Mouse (Mus musculus) thymus, adult 2 months (tissue): ENCODE results near the gene Anpep. TPM values are rescaled to one million over a fixed set of nuclear protein-coding genes. Genes with fewer than 3 reads are reported as not detected.

Experiments
- DNase-seq: peaks from one replicate; pipeline ENCODE4 v3.0.0; 2021
- H3K27ac ChIP-seq: fragments of 200-500 bp; 2 replicates; pipeline ENCODE4 v1.5.1; 2012; ENCODE audit warnings: low read length, control low read depth; ENCODE audit not compliant: control insufficient read depth, insufficient read depth
- H3K27me3 ChIP-seq: fragments of 200-500 bp; 2 replicates; pipeline ENCODE4 v1.6.1; 2012; ENCODE audit warnings: mild to moderate bottlenecking, low read length, moderate library complexity, mixed read lengths; ENCODE audit not compliant: control insufficient read depth, insufficient read depth
- H3K36me3 ChIP-seq: fragments of 200-500 bp; 2 replicates; pipeline ENCODE4 v1.6.1; 2012; ENCODE audit warnings: mild to moderate bottlenecking, low read length, moderate library complexity; ENCODE audit not compliant: control insufficient read depth, insufficient read depth
- H3K4me1 ChIP-seq: fragments of 200-500 bp; replicated peaks from 2 replicates; pipeline ENCODE4 v1.6.1; 2012; ENCODE audit warnings: low read length; ENCODE audit not compliant: control insufficient read depth, insufficient read depth
- H3K4me3 ChIP-seq: fragments of 200-500 bp; 2 replicates; pipeline ENCODE4 v1.5.1; 2012; ENCODE audit warnings: mild to moderate bottlenecking, low read length, control low read depth, moderate library complexity; ENCODE audit not compliant: control insufficient read depth, insufficient read depth
- CTCF ChIP-seq: fragments of 200-500 bp; IDR thresholded peaks from 2 replicates; pipeline ENCODE4 v1.5.1; 2012; ENCODE audit warnings: mild to moderate bottlenecking, control low read depth, low read length, moderate library complexity, borderline replicate concordance; ENCODE audit not compliant: control insufficient read depth, poor library complexity, insufficient read depth; ENCODE audit errors: extremely low read depth
- POLR2A ChIP-seq: fragments of 200-500 bp; IDR thresholded peaks from 2 replicates; pipeline ENCODE4 v1.6.1; 2012; ENCODE audit warnings: mild to moderate bottlenecking, low read length, control low read depth, moderate library complexity; ENCODE audit not compliant: control insufficient read depth, poor library complexity, insufficient read depth; ENCODE audit errors: extremely low read depth
- WGBS: fragments of 180-500 bp; shearing (Covaris S2); methylation state at CpG from one replicate; pipeline ENCODE4 v1.1.7; 2018; 5-methylcytosine and 5-hydroxymethylcytosine counted together
- polyA plus RNA-seq: library from polyadenylated mRNA; depleted of rRNA; stranded (reverse); fragments of >200 nt; gene quantifications from 2 replicates; pipeline ENCODE4 v1.2.3, GENCODE M21; 2012

Anpep gene
- polyA plus RNA-seq, 1 experiment: 20.6 TPM

DNA sequence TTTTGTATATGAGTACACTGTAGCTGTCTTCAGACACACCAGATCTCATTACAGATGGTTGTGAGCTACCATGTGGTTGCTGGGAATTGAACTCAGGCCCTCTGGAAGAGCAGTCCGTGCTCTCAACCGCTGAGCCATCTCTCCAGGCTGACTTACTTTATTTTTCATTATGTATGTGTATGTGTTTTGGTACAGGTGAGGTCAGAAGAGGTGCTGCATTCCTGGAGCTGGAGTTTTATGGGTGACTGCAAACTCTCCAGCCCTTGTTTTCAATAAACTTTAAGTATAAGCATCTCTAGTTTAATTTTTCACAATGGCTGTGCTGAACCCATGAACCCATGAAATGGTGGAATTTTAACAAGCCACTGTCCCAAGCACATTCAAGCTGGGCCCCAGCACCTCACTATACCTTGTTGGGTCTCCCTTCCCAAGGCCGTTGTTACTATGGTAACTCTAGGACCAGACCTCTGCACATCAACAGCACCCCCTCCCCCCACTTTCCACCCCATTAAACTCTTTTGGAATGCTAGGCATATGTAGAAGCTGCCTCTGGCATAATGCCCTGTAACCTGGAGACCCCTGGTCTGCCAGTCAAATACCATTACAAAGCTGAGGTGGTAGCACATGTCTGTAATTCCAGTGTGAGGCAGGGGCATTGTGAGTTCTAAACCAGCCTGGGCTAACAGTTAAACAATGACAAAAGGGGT is 5.6 kb upstream of the Anpep start:
- no peak for TF ChIP-seq POLR2A
- TF ChIP-seq CTCF: no peak
- H3K27me3 ChIP-seq: no peaks in the 10 kb centered on the region
- WGBS: 95% methylated on average over 3 of the region's 3 CpGs

DNA sequence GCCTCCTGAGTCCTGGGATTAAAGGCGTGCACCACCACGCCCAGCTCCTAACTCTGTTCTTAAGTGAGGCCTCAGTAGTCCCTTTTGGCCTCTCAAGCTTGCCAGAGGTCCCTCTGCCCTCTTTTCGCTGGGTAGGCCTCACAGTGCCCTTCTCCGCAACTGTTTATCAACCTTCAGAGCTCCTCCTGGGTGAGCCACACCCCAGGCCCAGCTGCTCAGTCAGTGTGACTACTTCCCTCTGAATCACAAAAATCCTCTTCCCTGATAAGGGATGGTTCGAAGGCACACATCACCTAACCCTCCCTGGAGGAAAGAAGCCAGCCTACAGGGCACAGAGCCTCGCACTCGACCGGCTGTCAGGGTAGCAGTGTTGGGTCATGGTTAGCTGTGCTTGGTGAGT is 935 bp upstream of the Anpep start:
- no peak for DNase-seq
- Histone ChIP-seq H3K4me3 (no peak overlapping the region), H3K27ac (no peak overlapping the region), H3K36me3 (no peaks in the 10 kb centered on the region), H3K4me1 (no peaks in the 10 kb centered on the region; the same call in 1 of the 2 replicates), H3K27me3 (no peaks in the 10 kb centered on the region)
- TF ChIP-seq CTCF (no peak), POLR2A (no peak)
- WGBS: 94% methylated on average over 8 of the region's 8 CpGs

More for the DNA sequence above, 5.6 kb upstream of the Anpep start:
- Histone ChIP-seq H3K4me1 (no peaks in the 10 kb centered on the region), H3K27ac (no peak overlapping the region), H3K4me3 (no peak overlapping the region), H3K36me3 (no peaks in the 10 kb centered on the region)
- no peak for DNase-seq

DNA sequence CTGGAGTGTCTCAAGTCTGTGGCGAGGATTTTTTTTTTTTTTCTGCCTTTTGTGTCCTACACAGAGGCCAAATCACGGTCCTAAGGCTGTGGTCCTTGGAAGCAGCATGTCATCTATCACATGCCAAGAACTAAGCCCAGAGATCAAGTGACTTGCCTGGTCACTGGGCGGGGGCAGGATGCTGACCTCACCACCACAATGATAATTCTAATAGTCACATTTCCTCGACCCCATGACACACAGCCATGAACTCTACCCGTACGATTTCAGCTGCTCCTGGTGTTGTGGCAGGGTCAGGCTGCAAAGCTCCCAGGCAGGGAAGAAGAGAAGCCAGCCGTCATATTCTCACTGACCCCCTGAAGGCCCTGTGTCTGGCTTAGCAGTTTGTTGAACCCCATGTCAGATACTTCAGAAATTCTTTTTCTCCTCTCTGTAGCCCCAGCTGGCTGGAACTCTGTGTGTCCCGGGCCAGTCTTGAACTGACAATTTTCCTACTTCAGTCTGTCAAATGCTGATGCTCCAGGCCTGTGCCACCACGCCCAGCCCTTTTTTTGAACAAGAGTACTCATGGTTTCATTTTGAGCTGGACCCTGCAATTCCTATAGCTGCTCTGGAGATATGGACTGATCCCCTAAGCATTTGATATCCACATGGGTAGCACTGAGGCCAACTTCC is 1.8 kb downstream of the Anpep start:
- Histone ChIP-seq H3K36me3 (no peaks in the 10 kb centered on the region), H3K27ac (no peak overlapping the region), H3K4me1 (no peaks in the 10 kb centered on the region; the same call in 1 of the 2 replicates), H3K27me3 (no peaks in the 10 kb centered on the region), H3K4me3 (no peak overlapping the region)
- no peak for DNase-seq
- 84% methylated on average over 9 of the region's 9 CpGs for WGBS
- no peak for TF ChIP-seq CTCF
- TF ChIP-seq POLR2A: no peak

DNA sequence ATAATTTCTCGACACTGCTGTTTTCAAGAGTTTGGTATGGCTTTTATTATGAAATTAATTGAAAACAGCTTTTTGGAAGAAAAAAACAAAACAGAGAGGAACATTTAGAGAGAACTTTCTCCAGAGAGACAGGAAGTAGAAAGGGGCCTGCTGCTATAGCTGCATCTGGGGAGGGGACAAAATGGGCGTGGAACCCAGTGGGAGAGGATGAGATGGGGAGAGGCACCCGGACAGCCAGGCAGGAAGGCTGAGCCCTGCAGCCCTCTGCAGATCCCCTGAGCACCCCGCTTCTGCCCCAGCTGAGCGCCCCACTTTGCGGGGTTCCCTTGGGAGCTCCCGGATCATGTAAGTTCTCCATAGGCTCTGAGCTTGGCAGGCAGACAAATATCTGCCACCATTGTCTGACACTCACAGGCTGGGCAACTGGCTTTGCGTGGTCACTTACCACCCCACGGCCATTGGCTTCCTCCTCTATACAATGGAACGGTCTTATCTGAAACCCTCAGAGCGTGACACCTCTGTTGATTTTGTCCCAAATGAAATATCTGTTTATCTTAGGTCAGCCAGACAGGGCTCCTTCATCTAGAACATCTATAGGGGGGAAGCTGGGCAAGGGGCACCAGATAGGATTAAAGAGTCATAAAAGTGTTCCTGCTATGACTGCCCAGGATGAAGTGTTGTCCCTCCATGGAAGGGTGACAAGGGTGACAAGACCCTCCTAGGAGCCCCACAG is 2.5 kb downstream of the Anpep start:
- Histone ChIP-seq H3K27ac (no peak overlapping the region), H3K27me3 (no peaks in the 10 kb centered on the region), H3K4me3 (no peak overlapping the region), H3K36me3 (no peaks in the 10 kb centered on the region), H3K4me1 (no peaks in the 10 kb centered on the region; the same call in 1 of the 2 replicates)
- peak; percentile 12 for DNase-seq
- no peak for TF ChIP-seq CTCF
- no peak for TF ChIP-seq POLR2A
- 51% methylated on average over 11 of the region's 11 CpGs for WGBS

DNA sequence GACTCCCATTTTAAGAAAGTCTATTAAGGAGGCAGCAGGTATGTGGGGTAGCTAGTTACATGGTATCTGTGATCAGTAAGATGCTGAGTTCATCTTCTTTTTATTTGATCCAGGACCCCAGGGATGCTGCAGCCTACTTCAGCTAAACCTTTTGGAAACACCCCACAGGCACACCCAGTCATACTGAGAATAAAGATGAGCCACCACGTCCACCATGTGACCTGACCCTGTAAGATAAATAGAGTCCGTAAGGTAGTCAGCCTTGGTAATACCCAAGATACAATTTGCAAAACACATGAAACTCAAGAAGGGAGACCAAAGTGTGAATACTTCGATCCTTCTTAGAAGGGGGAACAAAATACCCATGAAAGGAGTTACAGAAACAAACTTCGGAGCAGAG is 4.6 kb downstream of the Anpep start:
- Histone ChIP-seq H3K36me3 (no peaks in the 10 kb centered on the region), H3K4me3 (no peak overlapping the region), H3K27me3 (no peaks in the 10 kb centered on the region), H3K27ac (no peak overlapping the region), H3K4me1 (no peaks in the 10 kb centered on the region; the same call in 1 of the 2 replicates)
- TF ChIP-seq CTCF (no peak), POLR2A (no peak)
- WGBS: 91% methylated on average over 4 of the region's 4 CpGs
- no peak for DNase-seq

DNA sequence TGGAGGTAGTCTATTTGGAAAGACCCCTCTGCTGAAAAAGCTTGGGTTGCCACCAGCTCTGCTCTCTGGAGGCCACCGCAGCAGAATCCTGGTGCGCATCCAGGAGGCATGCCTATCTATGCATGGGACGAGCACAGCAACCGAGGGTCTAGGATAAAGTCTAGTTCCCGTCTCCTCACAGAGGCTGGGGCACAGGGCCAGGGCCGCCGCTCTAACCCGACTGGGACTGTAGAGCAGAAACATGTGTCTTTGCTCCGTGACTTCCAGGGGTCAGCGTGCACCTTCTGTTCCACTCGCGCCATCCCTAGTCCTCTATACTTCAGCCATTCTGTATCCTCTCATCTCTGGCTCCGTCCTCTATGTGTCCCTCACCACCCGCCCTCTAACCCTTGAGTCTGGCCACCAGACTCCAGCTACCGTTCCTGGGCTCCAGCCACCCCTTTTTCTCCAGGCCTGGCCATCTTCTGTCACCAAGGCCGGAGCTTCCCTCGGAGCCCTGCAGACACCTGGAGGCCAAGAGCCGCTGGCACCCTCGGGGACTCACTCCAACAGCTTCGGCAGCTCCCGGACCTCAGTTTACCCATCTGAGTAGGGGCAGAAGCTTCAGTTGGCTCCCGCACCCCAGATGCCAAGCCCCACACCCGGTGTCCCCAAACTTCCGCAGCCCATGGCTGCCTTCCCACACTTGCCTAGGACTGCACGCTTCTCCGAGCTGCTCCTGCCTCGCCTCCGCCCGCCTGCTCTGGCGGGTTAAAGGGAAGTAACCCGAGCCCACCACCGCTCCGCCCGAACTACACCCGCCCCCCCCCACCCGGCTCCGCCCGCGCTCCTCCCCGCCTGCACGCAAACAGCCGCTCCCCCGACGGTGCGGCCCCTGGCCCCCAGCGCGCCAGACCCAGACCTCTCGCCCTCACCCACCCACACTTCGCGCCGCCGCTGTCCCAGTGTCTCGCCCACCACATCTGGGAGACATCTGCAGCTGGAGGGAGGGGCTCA is 13.1 kb downstream of the Anpep start:
- no peak overlapping the region; the same call in 1 of the 2 replicates for H3K4me3 ChIP-seq
- H3K4me1 ChIP-seq: peaks cover under 1% of the 10 kb centered on the region; the same call in 1 of the 2 replicates
- no peaks in the 10 kb centered on the region for H3K36me3 ChIP-seq
- no peak for DNase-seq
- H3K27ac ChIP-seq: no peak overlapping the region
- TF ChIP-seq CTCF: no peak
- TF ChIP-seq POLR2A: no peak
- WGBS: 27% methylated on average over 50 of the region's 53 CpGs
- H3K27me3 ChIP-seq: peaks cover 6% of the 10 kb centered on the region; the same call in 1 of the 2 replicates
